Mouse (Mus musculus): Measurements from ENCODE around the gene Pmm2.

Gene Pmm2

DNA sequence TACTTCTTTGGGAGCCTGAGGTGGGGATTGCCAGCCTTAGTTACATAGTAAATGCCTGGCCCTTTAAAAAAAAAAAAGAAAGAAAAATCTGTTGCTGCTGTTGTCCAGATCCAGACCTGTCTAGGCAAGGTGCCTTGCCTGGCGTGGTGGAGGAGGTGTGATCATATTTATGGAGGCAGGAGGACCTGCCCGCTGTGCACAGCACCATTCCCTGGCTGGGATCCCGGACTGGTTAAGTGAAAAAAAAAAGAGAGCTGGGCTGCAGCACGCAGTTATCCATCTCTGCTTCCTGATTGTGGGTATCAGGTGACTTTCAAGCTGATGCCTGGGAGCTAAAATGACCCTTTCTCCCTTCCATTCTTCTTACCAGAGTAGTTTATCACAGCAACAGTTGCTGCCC lies 47.6 kb downstream of the Pmm2 start:
- peak; percentile 83 for DNase-seq

- peak; percentile 77 for DNase-seq
These were observed 48.8 kb downstream of the Pmm2 start for GRCm38 (mm10) chr16:8686121-8686870.

DNA sequence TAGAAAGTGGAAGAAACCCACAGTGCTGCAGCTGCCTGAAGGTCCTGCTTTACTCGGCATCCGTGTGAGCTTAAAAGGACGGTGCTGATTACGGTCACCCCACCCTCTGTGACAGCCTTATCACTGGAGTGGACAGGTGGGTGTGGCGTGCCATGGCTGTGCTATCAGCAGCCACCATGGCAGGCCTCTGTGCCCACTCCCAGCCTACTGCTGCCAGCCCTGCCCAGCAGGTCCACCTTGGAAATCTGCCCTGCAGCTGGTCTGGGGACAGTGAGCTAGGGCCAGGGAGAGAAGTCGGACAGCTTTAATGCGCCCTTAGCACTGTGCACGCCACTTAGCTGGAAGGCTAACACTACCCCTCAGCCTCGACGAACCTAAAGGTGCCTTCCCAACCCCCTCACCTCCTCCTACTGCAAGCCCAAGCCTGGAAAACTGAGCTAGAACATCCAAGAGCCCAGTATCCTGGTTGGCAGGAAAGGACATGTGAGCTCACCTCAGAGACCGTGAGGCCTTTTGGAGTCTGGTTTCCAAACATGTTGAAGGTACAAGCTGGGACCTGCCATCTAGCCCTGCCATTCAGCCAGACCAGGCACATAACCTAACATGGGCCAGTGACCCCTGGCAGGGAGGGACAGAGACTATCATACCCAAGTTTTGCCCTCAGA lies 49.5 kb downstream of the Pmm2 start:
- DNase-seq: peak; percentile 42

DNA sequence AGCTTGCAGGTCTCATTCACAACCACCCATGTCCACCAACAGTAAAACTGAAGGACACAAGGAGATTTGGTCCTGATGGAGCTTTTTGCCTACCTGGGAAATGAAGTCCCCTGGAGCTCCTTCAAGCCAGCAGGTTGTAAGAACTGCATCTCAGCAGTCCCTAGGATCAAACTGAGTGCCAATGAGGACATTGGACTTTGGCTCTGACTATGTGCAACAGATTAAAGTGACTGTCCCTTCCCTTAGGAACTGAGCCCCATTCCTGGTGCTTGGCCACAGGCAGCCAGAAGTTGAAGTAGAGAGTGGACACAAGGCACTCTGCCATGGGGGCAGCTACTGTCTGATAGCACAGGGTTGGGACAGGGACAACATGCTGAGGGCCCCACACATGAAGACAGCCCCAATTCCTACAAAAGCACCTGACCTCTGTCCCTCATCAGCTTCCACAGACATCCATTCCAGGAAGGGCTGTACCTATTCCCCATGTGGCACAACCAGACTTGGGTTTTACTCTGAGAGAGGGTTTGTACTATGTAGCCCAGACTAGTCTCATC lies 50.2 kb downstream of the Pmm2 start:
- no peak for DNase-seq

DNA sequence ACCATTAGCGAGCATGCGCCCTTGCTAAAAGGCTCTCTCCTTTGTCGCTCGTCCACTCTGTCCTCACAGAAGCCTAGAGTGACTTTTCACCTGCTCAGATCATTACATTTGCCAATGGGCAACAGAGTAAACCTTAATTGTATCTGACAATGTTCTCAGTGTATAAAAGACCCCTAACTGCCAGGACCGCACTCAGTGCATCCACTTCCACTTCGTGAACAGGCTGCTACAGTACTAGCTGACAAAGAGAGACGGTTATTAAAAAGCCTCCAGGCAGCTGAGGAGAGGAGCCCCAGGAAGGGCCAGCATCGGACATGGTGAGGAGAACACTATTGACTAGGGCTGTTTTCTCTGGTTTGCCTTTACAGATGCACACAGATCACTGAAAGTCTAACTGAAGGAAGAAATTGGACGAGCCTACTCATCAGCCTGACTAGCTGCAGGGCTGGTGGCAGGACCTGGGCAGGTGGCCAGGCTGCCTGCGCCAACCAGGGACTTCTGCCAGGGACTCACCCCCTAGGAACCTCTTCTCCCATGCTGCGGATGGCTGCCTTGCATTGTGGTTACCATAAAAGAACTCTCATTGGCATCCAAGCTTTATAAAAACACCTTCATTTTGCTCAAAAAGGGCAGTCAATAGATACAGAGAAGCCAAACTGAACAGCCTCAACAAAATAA lies 52.6 kb downstream of the Pmm2 start:
- DNase-seq: peak; percentile 93

- peak; percentile 70 for DNase-seq
These were observed 53.7 kb downstream of the Pmm2 start for GRCm38 (mm10) chr16:8691206-8691605.

DNA sequence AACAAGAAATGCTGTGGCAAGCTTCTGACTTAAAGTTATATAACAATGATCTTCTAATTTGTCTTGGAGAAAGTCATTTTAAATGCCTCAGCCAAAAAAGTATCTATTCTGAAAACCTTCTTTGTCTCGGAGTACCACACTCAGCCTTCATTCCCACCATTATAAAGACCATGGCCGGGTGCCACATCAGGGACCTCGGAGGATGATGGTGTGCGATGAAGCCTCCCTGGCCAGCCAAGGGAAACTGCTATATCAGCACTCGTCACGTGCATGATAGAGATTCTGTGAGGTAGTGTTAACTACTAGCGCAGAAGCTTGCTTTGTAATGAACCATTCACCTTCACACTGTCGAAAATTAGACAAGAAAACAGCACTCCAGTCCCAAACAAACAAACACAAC lies 62.1 kb downstream of the Pmm2 start:
- no peak for DNase-seq

- no peak for DNase-seq
These were observed 63.1 kb downstream of the Pmm2 start for GRCm38 (mm10) chr16:8700586-8700985.

DNA sequence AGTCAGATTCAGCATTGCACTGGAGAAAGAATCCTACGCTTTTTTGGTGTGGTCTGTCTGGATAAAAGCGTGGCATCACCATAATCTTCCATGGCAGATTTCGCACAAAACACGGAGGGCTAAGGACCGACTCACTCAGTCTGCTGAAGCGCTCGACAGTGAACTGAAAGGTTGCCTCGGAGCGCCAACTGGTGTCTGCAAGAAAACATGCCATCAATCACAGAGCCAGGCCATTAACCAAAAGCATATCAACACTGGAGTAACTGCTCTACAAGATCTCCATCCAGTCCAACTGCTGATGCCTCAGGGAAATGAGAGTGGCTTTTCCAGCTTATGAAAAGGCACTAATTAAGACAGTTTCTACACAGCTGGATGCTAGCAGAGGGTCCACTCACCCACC lies 74.5 kb downstream of the Pmm2 start:
- no peak for DNase-seq
